Mouse (Mus musculus): ENCODE data around the gene Rab11fip2. TPM values are rescaled to one million over a fixed set of nuclear protein-coding genes. Genes with fewer than 3 reads are reported as not detected.

Gene Rab11fip2
- 20.4 TPM for total RNA-seq (2023)

GRCm38 (mm10) chr19:59943322-59943871 is at the start of gene Rab11fip2:
Rab11fip2 (minus strand) TSS chr19:59943654.

All from CD8-positive naive resting alpha-beta T cell, adult 57 days (primary cell).